Mouse (Mus musculus) CH12.LX (cell line): ENCODE measurements around the gene Tmem198b. TPM values are rescaled to one million over a fixed set of nuclear protein-coding genes. Genes with fewer than 3 reads are reported as not detected.
A peak's percentile ranks its signal among the peaks of the same experiment; 100 is the strongest.

Experiments used
- DNase-seq: peaks from one replicate; pipeline ENCODE4 v3.0.0-alpha.2; 2013; ENCODE audit errors: extremely low read depth
- H3K27ac ChIP-seq: 2 replicates; pipeline ENCODE4 v1.5.1; 2012; ENCODE audit warnings: low read depth, mild to moderate bottlenecking, control low read depth, moderate library complexity; ENCODE audit not compliant: insufficient read depth
- H3K27me3 ChIP-seq: replicated peaks from 2 replicates; pipeline ENCODE3; 2012; ENCODE audit warnings: inconsistent platforms
- H3K36me3 ChIP-seq, 2 experiments: replicated peaks in 1 of 2; 2 replicates each; pipeline versions ENCODE3 to v1.6.1; 2012; ENCODE audit warnings: inconsistent platforms in 1 of 2, low read length in 1 of 2, mild to moderate bottlenecking in 1 of 2, mixed read lengths in 1 of 2, moderate library complexity in 1 of 2; ENCODE audit not compliant: control insufficient read depth in 1 of 2, insufficient read depth in 1 of 2
- H3K4me1 ChIP-seq, 2 experiments: 2 replicates each; pipeline ENCODE4 v1.6.1; 2012; ENCODE audit warnings: inconsistent platforms in 1 of 2, moderate library complexity in 1 of 2; ENCODE audit not compliant: insufficient read depth in 2 of 2, control insufficient read depth in 1 of 2
- H3K4me2 ChIP-seq: 2 replicates; pipeline ENCODE4 v1.6.1; 2012; ENCODE audit warnings: low read depth, mild to moderate bottlenecking, control low read depth; ENCODE audit not compliant: poor library complexity, insufficient read depth, severe bottlenecking
- H3K4me3 ChIP-seq, 3 experiments: fragments of 150-350 bp in 1 of 3; sonication (generic) in 1 of 3; replicated peaks in 1 of 3; 2 replicates each; pipeline versions ENCODE3 to v1.5.1; 2011 to 2012; ENCODE audit warnings: low read depth in 2 of 3, low read length in 2 of 3, mild to moderate bottlenecking in 2 of 3, moderate library complexity in 2 of 3, control low read depth in 1 of 3, improper control_type of control experiment in 1 of 3, inconsistent platforms in 1 of 3, mixed read lengths in 1 of 3; ENCODE audit not compliant: poor library complexity in 1 of 3
- H3K79me2 ChIP-seq: replicated peaks from 2 replicates; pipeline ENCODE4 v1.6.1; 2012; ENCODE audit warnings: mild to moderate bottlenecking, moderate library complexity; ENCODE audit not compliant: control insufficient read depth, poor library complexity, insufficient read depth, severe bottlenecking; ENCODE audit errors: extremely low read depth
- H3K9ac ChIP-seq: 2 replicates; pipeline ENCODE4 v1.6.1; 2012; ENCODE audit warnings: low read depth, mild to moderate bottlenecking, control low read depth, moderate library complexity; ENCODE audit not compliant: insufficient read depth
- H3K9me3 ChIP-seq: replicated peaks from 2 replicates; pipeline ENCODE3; 2012; ENCODE audit warnings: low read length, inconsistent platforms, mixed read lengths
- BHLHE40 ChIP-seq: IDR thresholded peaks from 2 replicates; pipeline ENCODE4 v1.6.1; 2011; ENCODE audit warnings: mild to moderate bottlenecking, low read depth, low read length, improper control_type of control experiment
- CHD1 ChIP-seq: IDR thresholded peaks from 2 replicates; pipeline ENCODE4 v1.6.1; 2012; ENCODE audit warnings: low read depth, low read length, improper control_type of control experiment, inconsistent platforms
- ELF1 ChIP-seq: IDR thresholded peaks from 2 replicates; pipeline ENCODE4 v1.6.1; 2014; ENCODE audit warnings: low read depth, mild to moderate bottlenecking, inconsistent platforms, low read length, improper control_type of control experiment
- EP300 ChIP-seq: IDR thresholded peaks from 2 replicates; pipeline ENCODE4 v1.6.1; 2011; ENCODE audit warnings: low read length, improper control_type of control experiment
- ETS1 ChIP-seq: conservative IDR thresholded peaks from 2 replicates; pipeline ENCODE4 v1.6.1; 2012; ENCODE audit warnings: low read depth, mild to moderate bottlenecking, inconsistent platforms, low read length, improper control_type of control experiment, moderate library complexity
- HCFC1 ChIP-seq: IDR thresholded peaks from 2 replicates; pipeline ENCODE4 v1.6.1; 2012; ENCODE audit warnings: low read depth, mild to moderate bottlenecking, inconsistent platforms, low read length, improper control_type of control experiment
- KAT2A ChIP-seq: IDR thresholded peaks from 2 replicates; pipeline ENCODE4 v1.6.1; 2012; ENCODE audit warnings: low read length, improper control_type of control experiment, inconsistent platforms; ENCODE audit not compliant: insufficient replicate concordance
- MAFK ChIP-seq: IDR thresholded peaks from 2 replicates; pipeline ENCODE4 v1.6.1; 2011; ENCODE audit warnings: low read length, improper control_type of control experiment; ENCODE audit not compliant: insufficient replicate concordance
- MAX ChIP-seq: IDR thresholded peaks from 2 replicates; pipeline ENCODE4 v1.6.1; 2011; ENCODE audit warnings: low read length, improper control_type of control experiment
- MAZ ChIP-seq: IDR thresholded peaks from 2 replicates; pipeline ENCODE4 v1.6.1; 2012; ENCODE audit warnings: low read depth, mild to moderate bottlenecking, inconsistent platforms, low read length, improper control_type of control experiment, moderate library complexity
- MEF2A ChIP-seq: IDR thresholded peaks from 2 replicates; pipeline ENCODE4 v1.6.1; 2014; ENCODE audit warnings: low read depth, mild to moderate bottlenecking, inconsistent platforms, low read length, improper control_type of control experiment, borderline replicate concordance
- NRF1 ChIP-seq: IDR thresholded peaks from 2 replicates; pipeline ENCODE4 v1.6.1; 2014; ENCODE audit warnings: low read depth, mild to moderate bottlenecking, inconsistent platforms, low read length, improper control_type of control experiment, moderate library complexity
- PAX5 ChIP-seq: IDR thresholded peaks from 2 replicates; pipeline ENCODE4 v1.6.1; 2012; ENCODE audit warnings: low read length, inconsistent platforms, mixed read lengths
- POLR2A ChIP-seq: IDR thresholded peaks from 2 replicates; pipeline ENCODE4 v1.6.1; 2011; ENCODE audit warnings: low read depth, mild to moderate bottlenecking, improper control_type of control experiment, low read length
- RAD21 ChIP-seq: IDR thresholded peaks from 2 replicates; pipeline ENCODE4 v1.6.1; 2011; ENCODE audit warnings: low read depth, mild to moderate bottlenecking, low read length, improper control_type of control experiment, moderate library complexity
- RCOR1 ChIP-seq: conservative IDR thresholded peaks from 2 replicates; pipeline ENCODE4 v1.6.1; 2012; ENCODE audit warnings: low read depth, mild to moderate bottlenecking, inconsistent platforms, low read length, improper control_type of control experiment
- TBP ChIP-seq: conservative IDR thresholded peaks from 2 replicates; pipeline ENCODE4 v1.6.1; 2011; ENCODE audit warnings: low read depth, low read length, improper control_type of control experiment
- UBTF ChIP-seq: IDR thresholded peaks from 2 replicates; pipeline ENCODE4 v1.6.1; 2012; ENCODE audit warnings: low read depth, mild to moderate bottlenecking, inconsistent platforms, low read length, improper control_type of control experiment, moderate library complexity
- ZC3H11A ChIP-seq: IDR thresholded peaks from 2 replicates; pipeline ENCODE4 v1.6.1; 2012; ENCODE audit warnings: low read depth, mild to moderate bottlenecking, inconsistent platforms, low read length, improper control_type of control experiment
- ZKSCAN1 ChIP-seq: IDR thresholded peaks from 2 replicates; pipeline ENCODE4 v1.6.1; 2012; ENCODE audit warnings: low read depth, inconsistent platforms, low read length, improper control_type of control experiment, borderline replicate concordance
- ZMIZ1 ChIP-seq: IDR thresholded peaks from 2 replicates; pipeline ENCODE4 v1.6.1; 2012; ENCODE audit warnings: low read depth, mild to moderate bottlenecking, inconsistent platforms, low read length, improper control_type of control experiment
- dilution Hi-C: fragments of 300-500 bp; cut with MboI; formaldehyde crosslinking; loops from 2 replicates; pipeline ENCODE4 v1.14.3; 2020; ENCODE audit warnings: low sequenced_read_pairs; ENCODE audit not compliant: extremely low pct_unique_long_range_greater_than_20kb, extremely low pct_ligation_motif_present
- in situ Hi-C: fragments of 300-500 bp; cut with MboI; formaldehyde crosslinking; loops from 3 replicates; pipeline ENCODE4 v1.14.3; 2019; ENCODE audit warnings: low sequenced_read_pairs, low pct_ligation_motif_present, low pct_unique_long_range_greater_than_20kb, mixed read lengths
- polyA plus RNA-seq: library from polyadenylated mRNA; unstranded; fragments of >175 nt; gene quantifications from 2 replicates; pipeline ENCODE4 v1.2.1, GENCODE M21; 2012; ENCODE audit warnings: low read depth; ENCODE audit not compliant: insufficient read length
- total RNA-seq, 2 experiments: library from RNA; depleted of rRNA; stranded (reverse); fragments of 300-350 nt in 1 of 2; fragments of >200 nt in 1 of 2; gene quantifications; 2 replicates each; pipeline ENCODE4 v1.2.3; 2012 to 2014

Gene Tmem198b
- total and polyA plus RNA-seq, 3 experiments: 2.0 to 4.7 (median 2.6) TPM

DNA sequence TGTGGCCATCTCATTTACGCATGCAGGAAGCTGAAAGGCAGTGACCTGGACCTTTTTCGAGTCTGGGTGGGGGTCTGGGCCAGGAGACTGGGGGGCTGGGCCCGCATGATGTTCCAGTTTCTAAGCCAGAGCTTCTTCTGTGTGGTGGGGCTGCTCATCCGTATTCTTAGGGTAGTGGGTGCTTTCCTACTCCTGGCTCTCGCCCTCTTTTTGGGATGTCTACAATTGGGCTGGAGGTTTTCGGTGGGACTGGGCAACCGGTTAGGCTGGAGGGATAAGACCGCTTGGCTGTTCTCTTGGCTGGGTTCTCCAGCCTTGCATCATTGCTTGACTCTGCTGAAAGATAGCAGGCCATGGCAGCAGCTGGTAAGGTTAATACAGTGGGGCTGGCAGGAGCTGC, 2.8 kb upstream of the Tmem198b start:
- Histone ChIP-seq H3K4me1 (peaks cover 13 to 35% of the 10 kb centered on the region in 2 experiments), H3K79me2 (peaks cover 36% of the 10 kb centered on the region), H3K4me2 (peak overlapping the region; percentile 88), H3K9me3 (no peaks in the 10 kb centered on the region), H3K36me3 (peaks cover 12 to 26% of the 10 kb centered on the region in 2 experiments), H3K4me3 (peak overlapping the region; percentile 71 to 89 (median 72)), H3K27me3 (no peaks in the 10 kb centered on the region), H3K27ac (no peak overlapping the region; the same call in 1 of the 2 replicates), H3K9ac (peak overlapping the region; percentile 64)
- no peak for TF ChIP-seq EP300
- TF ChIP-seq CHD1: no peak
- no peak for TF ChIP-seq TBP
- no peak for TF ChIP-seq BHLHE40
- TF ChIP-seq ZC3H11A: no peak
- no peak for TF ChIP-seq MAX
- TF ChIP-seq UBTF: no peak
- TF ChIP-seq POLR2A: no peak
- in situ Hi-C loops: no loop called here
- DNase-seq: no peak
- dilution Hi-C loops: no loop called here

DNA sequence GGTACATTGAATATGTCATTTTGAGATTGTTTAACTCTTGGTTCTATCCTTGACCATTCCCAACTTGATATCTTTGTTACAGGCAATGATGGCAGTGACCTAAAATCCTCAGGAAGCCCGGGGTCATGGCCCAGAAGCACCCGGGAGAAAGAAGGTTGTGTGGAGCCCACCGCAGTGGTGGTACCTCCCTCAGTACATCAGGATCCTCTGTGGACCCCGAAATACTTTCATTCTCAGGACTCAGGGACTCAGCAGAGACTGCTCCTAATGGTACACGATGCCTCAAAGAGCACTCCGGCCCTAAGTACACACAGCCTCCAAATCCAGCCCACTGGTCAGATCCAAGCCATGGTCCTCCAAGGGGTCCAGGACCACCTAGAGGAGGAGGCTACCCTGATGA, 1.9 kb upstream of the Tmem198b start:
- no peak for DNase-seq
- dilution Hi-C loops: no loop called here
- TF ChIP-seq ZMIZ1 (no peak), RCOR1 (no peak), CHD1 (no peak), POLR2A (no peak), RAD21 (no peak), UBTF (no peak)
- peaks cover 12 to 32% of the 10 kb centered on the region in 2 experiments for H3K36me3 ChIP-seq
- in situ Hi-C loops: no loop called here
- peak overlapping the region; percentile 64 for H3K9ac ChIP-seq
- H3K4me2 ChIP-seq: peak overlapping the region; percentile 88
- peaks cover 13 to 35% of the 10 kb centered on the region in 2 experiments for H3K4me1 ChIP-seq
- no peaks in the 10 kb centered on the region for H3K9me3 ChIP-seq
- no peaks in the 10 kb centered on the region for H3K27me3 ChIP-seq
- H3K79me2 ChIP-seq: peaks cover 36% of the 10 kb centered on the region
- no peak overlapping the region for H3K27ac ChIP-seq
- H3K4me3 ChIP-seq: peak overlapping the region; percentile 71 to 89 (median 72)

- Histone ChIP-seq H3K27me3 (no peaks in the 10 kb centered on the region), H3K36me3 (peaks cover 12 to 37% of the 10 kb centered on the region in 2 experiments), H3K4me2 (peak overlapping the region; percentile 88), H3K27ac (peak overlapping the region; percentile 87), H3K79me2 (peaks cover 36% of the 10 kb centered on the region), H3K4me1 (peaks cover 13 to 35% of the 10 kb centered on the region in 2 experiments), H3K9me3 (no peaks in the 10 kb centered on the region), H3K4me3 (peak overlapping the region; percentile 72 to 94 (median 86)), H3K9ac (peak overlapping the region; percentile 64)
- DNase-seq: peak; percentile 98
- dilution Hi-C loops (no loop called here), in situ Hi-C loops (no loop called here)
- TF ChIP-seq NRF1: peak; percentile 69
- TF ChIP-seq HCFC1: peak; percentile 97
- no peak for TF ChIP-seq RAD21
- no peak for TF ChIP-seq ETS1
- peak; percentile 95; the same call in 1 of the 2 replicates for TF ChIP-seq KAT2A
- peak; percentile 100 for TF ChIP-seq MAZ
- no peak for TF ChIP-seq MAFK
- TF ChIP-seq ELF1: peak; percentile 100
- TF ChIP-seq CHD1: no peak
- peak; percentile 63; the same call in 1 of the 2 replicates for TF ChIP-seq BHLHE40
- TF ChIP-seq MAX: no peak; the same call in 1 of the 2 replicates
- TF ChIP-seq PAX5: no peak
- TF ChIP-seq MEF2A: peak; percentile 84
- no peak for TF ChIP-seq ZC3H11A
- no peak for TF ChIP-seq ZKSCAN1
Observed at GRCm38 (mm10) chr10:128805092-128806000, 1.2 kb upstream of the Tmem198b start.
